Mouse (Mus musculus): ENCODE results near the gene Susd1. TPM values are rescaled to one million over a fixed set of nuclear protein-coding genes. Genes with fewer than 3 reads are reported as not detected.

Susd1 gene
- polyA plus RNA-seq, 1 experiment from 2014 or later, result 9.6 TPM

DNA sequence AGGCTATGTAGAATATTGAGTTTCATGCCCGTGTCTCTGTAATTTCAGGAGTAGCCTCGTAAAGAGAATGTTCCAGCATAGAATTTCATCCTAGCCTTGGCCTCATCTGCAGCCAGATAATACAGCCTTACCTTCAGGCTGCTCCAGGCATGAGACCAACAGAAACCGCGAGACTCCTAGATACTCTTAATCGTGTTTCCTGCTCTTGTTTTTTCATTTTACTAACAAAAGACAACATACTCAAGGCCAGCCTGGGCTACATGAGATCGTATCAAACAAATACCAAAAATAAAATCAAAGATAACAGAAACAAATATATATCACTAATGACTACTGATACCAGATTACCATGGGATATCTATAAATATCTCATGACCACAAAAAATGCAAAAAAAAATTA is 9.3 kb downstream of the Susd1 start:
- no peaks in the 10 kb centered on the region for H3K27me3 ChIP-seq
- H3K9me3 ChIP-seq (replicated peaks), result no peaks in the 10 kb centered on the region
- ATAC-seq (ENCODE audit: insufficient read depth), result no peak
- 43% methylated on average over 6 of the region's 6 CpGs for WGBS (ENCODE audit: insufficient replicate concordance)
- no peak overlapping the region for H3K9ac ChIP-seq
- no peak overlapping the region for H3K27ac ChIP-seq (replicated peaks)
- no peak overlapping the region for H3K4me3 ChIP-seq (replicated peaks)
- no peak overlapping the region for H3K4me2 ChIP-seq
- peaks cover 6% of the 10 kb centered on the region; the same call in 1 of the 2 replicates for H3K36me3 ChIP-seq (replicated peaks)
- H3K4me1 ChIP-seq (replicated peaks), result peaks cover 51% of the 10 kb centered on the region

DNA sequence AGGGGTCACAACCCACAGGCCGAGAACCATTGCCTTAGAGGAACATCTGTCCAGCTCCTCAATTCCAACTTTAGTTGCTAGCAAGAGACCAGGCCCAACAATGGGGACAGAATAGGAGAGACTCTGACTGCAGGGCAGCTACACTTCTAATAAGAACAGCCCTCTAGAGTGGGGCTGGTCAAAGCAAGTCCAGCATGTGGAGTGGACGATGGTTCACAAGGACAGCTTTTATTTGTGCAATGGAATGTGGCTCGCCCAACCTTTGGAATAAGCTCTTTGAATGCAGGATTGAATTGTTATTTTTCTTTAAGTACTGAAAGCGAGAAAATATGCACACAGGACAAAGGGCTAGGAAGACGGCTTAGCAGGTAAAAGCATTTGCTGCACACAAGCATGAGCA is 12.0 kb downstream of the Susd1 start:
- Histone ChIP-seq H3K4me3 (replicated peaks) (no peak overlapping the region), H3K4me2 (no peak overlapping the region), H3K9me3 (replicated peaks) (no peaks in the 10 kb centered on the region), H3K27ac (replicated peaks) (no peak overlapping the region), H3K4me1 (replicated peaks) (peaks cover 28% of the 10 kb centered on the region), H3K36me3 (replicated peaks) (peaks cover 6% of the 10 kb centered on the region; the same call in 1 of the 2 replicates), H3K27me3 (no peaks in the 10 kb centered on the region), H3K9ac (no peak overlapping the region)
- no peak for ATAC-seq (ENCODE audit: insufficient read depth)
- 75% methylated on average over 5 of the region's 5 CpGs for WGBS (ENCODE audit: insufficient replicate concordance)

DNA sequence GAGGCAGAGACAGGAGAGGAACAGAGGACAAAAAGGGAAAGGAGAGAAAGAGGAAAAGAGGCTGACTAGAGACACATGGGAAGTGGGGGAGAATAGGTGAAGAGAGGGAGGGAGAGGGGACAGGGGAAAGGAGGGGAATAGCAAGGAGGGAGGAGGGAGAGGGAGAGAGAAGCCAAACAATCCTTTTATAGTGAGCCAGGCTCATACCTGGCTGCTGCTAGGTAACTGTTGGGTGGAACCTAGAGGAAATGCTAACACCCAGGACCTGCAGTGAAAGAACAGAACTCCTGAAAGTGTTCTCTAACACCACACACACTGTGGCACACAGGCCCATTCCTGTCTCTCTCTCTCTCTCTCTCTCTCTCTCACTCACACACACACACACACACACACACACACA is 15.6 kb downstream of the Susd1 start:
- no peaks in the 10 kb centered on the region for H3K27me3 ChIP-seq
- no peak overlapping the region for H3K4me3 ChIP-seq (replicated peaks)
- no peak overlapping the region for H3K27ac ChIP-seq (replicated peaks)
- H3K9ac ChIP-seq, result no peak overlapping the region
- H3K9me3 ChIP-seq (replicated peaks), result no peaks in the 10 kb centered on the region
- H3K4me2 ChIP-seq, result no peak overlapping the region
- peaks cover 6% of the 10 kb centered on the region; the same call in 1 of the 2 replicates for H3K4me1 ChIP-seq (replicated peaks)
- peaks cover 12% of the 10 kb centered on the region; the same call in 1 of the 2 replicates for H3K36me3 ChIP-seq (replicated peaks)
- ATAC-seq (ENCODE audit: insufficient read depth), result no peak

DNA sequence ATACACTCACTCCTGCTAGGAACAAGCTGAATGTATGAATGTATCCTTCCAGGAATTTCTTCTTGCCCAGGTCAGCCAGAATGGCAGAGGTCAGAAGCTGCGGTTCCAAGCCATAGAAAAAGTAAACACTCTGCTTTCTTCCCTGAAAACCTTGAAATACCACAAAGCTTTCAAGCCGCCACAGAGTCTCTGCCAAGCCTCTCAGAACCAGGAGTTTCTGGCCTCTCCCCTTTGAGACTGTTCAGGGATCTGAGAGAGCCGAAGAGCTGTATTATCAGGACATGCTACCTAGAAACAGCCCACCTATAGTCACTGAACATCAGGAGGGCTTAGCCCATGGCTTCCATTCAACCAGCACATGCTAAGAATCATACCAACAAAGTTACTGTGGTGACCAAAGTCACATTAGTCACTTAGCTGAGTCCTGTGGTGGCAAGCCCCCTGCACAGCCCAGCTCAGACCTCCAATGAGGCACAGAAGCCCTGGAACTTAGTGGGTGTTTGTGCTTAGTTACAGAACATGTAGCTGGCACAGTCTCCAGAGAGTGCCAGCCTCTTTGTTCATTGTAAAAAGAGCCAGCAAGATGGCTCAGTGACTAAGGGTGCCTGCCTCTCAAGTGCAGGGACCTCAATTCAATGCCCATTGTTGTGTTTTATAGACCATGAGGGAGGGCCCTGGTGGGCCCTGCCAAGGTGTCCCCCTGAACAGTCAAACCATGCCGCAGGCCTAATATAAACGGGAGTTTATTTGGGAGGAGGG is 16.2 kb downstream of the Susd1 start:
- Histone ChIP-seq H3K9ac (no peak overlapping the region), H3K4me2 (no peak overlapping the region), H3K27me3 (no peaks in the 10 kb centered on the region), H3K4me1 (replicated peaks) (peaks cover 6% of the 10 kb centered on the region; the same call in 1 of the 2 replicates), H3K9me3 (replicated peaks) (no peaks in the 10 kb centered on the region), H3K36me3 (replicated peaks) (peaks cover 14% of the 10 kb centered on the region; the same call in 1 of the 2 replicates), H3K4me3 (replicated peaks) (no peak overlapping the region), H3K27ac (replicated peaks) (no peak overlapping the region)
- 66% methylated on average over 5 of the region's 5 CpGs for WGBS (ENCODE audit: insufficient replicate concordance)
- no peak for ATAC-seq (ENCODE audit: insufficient read depth)

DNA sequence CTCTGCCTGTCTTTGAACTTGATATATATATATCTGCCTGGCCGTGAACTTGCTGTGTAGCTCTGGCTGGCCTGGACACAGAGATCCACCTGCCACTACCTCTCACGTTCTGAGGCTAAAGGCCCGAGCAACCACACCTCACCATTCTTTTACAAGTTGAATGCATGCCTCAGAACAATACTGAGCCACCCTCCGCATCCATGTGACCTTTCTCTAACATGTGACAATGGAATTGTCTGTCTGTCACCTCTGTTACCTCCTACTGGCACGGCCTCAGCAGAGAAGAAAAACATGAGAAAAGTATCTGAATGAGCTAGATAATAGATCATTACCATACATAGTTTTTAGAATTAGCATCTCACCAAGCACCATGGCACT is 17.1 kb downstream of the Susd1 start:
- no peak overlapping the region for H3K4me2 ChIP-seq
- no peak for ATAC-seq (ENCODE audit: insufficient read depth)
- no peaks in the 10 kb centered on the region for H3K27me3 ChIP-seq
- peaks cover 2% of the 10 kb centered on the region; the same call in 1 of the 2 replicates for H3K4me1 ChIP-seq (replicated peaks)
- H3K9ac ChIP-seq, result no peak overlapping the region
- H3K9me3 ChIP-seq (replicated peaks), result no peaks in the 10 kb centered on the region
- no peak overlapping the region for H3K4me3 ChIP-seq (replicated peaks)
- no peak overlapping the region for H3K27ac ChIP-seq (replicated peaks)
- H3K36me3 ChIP-seq (replicated peaks), result peaks cover 15% of the 10 kb centered on the region; the same call in 1 of the 2 replicates
- 70% methylated on average over 5 of the region's 5 CpGs for WGBS (ENCODE audit: insufficient replicate concordance)

DNA sequence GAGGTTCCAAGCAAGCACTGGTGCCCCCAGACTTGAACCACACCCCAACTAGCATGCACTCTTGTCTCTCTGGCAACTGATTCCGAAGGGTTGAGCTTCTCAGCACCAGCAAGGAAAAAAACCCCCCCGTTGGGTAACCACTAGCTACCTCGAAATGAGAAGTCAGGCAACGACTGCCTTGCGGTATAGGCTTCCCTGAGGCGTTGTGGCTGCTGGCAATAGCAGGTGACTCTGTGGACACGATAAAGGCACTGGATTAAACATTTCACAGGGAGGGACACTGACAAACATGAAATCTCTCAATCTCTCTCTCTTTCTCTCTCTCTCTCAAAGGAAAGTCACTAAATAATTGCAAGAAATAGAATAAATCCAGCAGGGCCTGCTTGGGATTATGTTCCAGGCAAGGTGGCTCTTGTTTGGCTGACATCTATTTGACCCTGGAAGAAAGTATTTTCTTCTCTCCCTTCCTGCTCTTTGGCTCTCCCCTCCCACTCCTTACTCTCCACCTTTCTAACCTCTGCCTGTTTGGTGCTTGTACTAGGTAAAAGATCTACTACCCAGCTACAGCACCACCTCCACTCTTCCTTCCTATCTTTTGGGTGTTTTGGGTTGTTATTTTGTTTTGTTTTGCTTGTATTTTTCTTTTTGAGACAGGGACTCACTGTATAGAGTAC is 17.6 kb downstream of the Susd1 start:
- Histone ChIP-seq H3K36me3 (replicated peaks) (peaks cover 12% of the 10 kb centered on the region; the same call in 1 of the 2 replicates), H3K27ac (replicated peaks) (no peak overlapping the region), H3K4me1 (replicated peaks) (no peaks in the 10 kb centered on the region; the same call in 1 of the 2 replicates), H3K4me3 (replicated peaks) (no peak overlapping the region), H3K9me3 (replicated peaks) (no peaks in the 10 kb centered on the region), H3K4me2 (no peak overlapping the region), H3K9ac (no peak overlapping the region), H3K27me3 (no peaks in the 10 kb centered on the region)
- no peak for ATAC-seq (ENCODE audit: insufficient read depth)
- WGBS (ENCODE audit: insufficient replicate concordance), result 78% methylated on average over 7 of the region's 7 CpGs

DNA sequence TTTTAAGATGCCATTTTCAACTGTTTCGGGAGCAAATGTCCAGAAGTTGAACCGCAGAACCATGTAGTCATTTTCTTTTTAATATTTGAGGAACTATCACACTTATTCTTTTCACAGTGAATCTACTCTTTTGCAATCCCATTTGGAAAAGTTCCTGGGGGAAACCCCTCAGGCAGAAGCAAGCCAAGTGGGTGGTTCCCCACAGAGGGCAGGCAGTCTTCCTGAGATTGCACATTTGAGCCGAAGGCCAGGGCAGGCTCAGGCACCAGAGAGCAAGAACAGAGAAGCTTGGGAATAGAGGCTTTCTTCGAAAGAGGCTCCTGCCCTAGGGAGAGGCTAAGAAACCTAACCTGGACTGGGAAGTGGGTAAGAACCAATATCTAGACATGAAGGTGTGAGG is 19.2 kb downstream of the Susd1 start:
- ATAC-seq (ENCODE audit: insufficient read depth), result no peak
- Histone ChIP-seq H3K36me3 (replicated peaks) (peaks cover 12% of the 10 kb centered on the region; the same call in 1 of the 2 replicates), H3K4me3 (replicated peaks) (no peak overlapping the region), H3K4me2 (no peak overlapping the region), H3K9me3 (replicated peaks) (no peaks in the 10 kb centered on the region), H3K4me1 (replicated peaks) (no peaks in the 10 kb centered on the region; the same call in 1 of the 2 replicates), H3K27me3 (no peaks in the 10 kb centered on the region), H3K9ac (no peak overlapping the region), H3K27ac (replicated peaks) (no peak overlapping the region)
- WGBS (ENCODE audit: insufficient replicate concordance), result 78% methylated on average over 4 of the region's 4 CpGs

DNA sequence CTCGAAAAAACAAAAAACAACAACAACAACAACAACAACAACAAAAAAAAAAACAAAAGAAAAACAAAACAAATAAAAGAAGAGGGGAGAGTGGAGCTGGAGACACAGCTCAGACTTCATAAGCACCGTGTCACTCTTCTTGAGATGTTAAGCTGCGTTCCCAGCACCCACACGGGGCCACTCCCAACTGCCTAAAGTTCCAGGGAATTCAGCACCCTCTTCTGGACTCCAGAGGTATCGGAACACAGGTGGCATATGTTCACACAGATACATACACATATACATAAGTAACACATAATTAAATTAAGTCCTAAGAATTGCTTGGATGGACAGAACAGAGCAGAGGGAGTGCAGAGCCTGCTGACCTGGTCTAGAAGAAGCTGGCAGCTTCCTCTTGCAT is 25.0 kb downstream of the Susd1 start:
- Histone ChIP-seq H3K27ac (replicated peaks) (no peak overlapping the region), H3K4me1 (replicated peaks) (no peaks in the 10 kb centered on the region), H3K9ac (no peak overlapping the region), H3K9me3 (replicated peaks) (no peaks in the 10 kb centered on the region), H3K4me2 (no peak overlapping the region), H3K27me3 (no peaks in the 10 kb centered on the region), H3K36me3 (replicated peaks) (peaks cover 29% of the 10 kb centered on the region), H3K4me3 (replicated peaks) (no peak overlapping the region)
- ATAC-seq (ENCODE audit: insufficient read depth), result no peak
- WGBS (ENCODE audit: insufficient replicate concordance), result 84% methylated on average over 5 of the region's 5 CpGs

DNA sequence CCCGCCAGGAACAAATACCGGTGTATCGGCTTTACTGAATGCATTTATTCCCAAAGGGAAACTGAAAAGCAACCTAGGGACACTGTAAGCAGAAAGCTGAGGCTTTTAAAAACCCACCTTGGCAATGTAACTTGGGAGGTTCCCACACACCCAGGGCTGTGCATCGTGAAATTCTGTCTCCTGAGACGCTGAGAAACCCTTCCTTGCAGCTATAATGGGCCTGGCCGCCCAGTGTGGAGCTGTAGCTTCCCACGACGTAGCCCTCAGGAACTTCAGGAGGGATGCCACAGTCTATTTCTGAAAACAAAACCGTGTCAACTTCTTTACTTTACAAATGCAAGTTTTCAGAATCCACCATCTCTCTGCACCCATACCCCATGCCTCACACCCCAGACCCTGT is 27.3 kb downstream of the Susd1 start:
- no peak overlapping the region for H3K27ac ChIP-seq (replicated peaks)
- ATAC-seq (ENCODE audit: insufficient read depth), result no peak
- H3K9me3 ChIP-seq (replicated peaks), result no peaks in the 10 kb centered on the region
- H3K9ac ChIP-seq, result no peak overlapping the region
- H3K4me1 ChIP-seq (replicated peaks), result no peaks in the 10 kb centered on the region
- H3K4me3 ChIP-seq (replicated peaks), result no peak overlapping the region
- no peaks in the 10 kb centered on the region for H3K27me3 ChIP-seq
- no peak overlapping the region for H3K4me2 ChIP-seq
- WGBS (ENCODE audit: insufficient replicate concordance), result 83% methylated on average over 9 of the region's 9 CpGs
- H3K36me3 ChIP-seq (replicated peaks), result peaks cover 36% of the 10 kb centered on the region

DNA sequence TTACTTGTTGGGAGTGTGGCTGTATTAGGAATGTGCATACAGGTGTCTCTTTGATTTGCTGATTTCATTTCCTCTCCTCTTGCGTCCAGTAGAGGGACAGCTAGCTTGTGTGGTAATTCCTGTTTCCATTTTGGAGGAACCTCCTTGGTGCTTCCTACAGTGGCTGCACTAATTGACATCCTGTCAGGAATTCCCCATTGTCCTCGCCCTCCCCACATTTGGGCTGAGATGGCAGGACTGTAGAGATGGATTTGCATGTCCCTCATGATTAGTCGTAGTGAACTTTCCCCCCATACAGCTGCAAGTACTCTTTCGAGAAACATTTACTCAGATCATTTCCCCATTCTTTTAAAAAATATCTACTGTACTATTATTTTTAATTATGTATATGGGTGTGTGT is 30.7 kb downstream of the Susd1 start:
- Histone ChIP-seq H3K4me1 (replicated peaks) (no peaks in the 10 kb centered on the region), H3K9me3 (replicated peaks) (no peaks in the 10 kb centered on the region), H3K27me3 (no peaks in the 10 kb centered on the region), H3K4me2 (no peak overlapping the region), H3K4me3 (replicated peaks) (no peak overlapping the region), H3K27ac (replicated peaks) (no peak overlapping the region), H3K36me3 (replicated peaks) (peaks cover 36% of the 10 kb centered on the region), H3K9ac (no peak overlapping the region)
- WGBS (ENCODE audit: insufficient replicate concordance), result 69% methylated on average over 4 of the region's 4 CpGs
- no peak for ATAC-seq (ENCODE audit: insufficient read depth)

DNA sequence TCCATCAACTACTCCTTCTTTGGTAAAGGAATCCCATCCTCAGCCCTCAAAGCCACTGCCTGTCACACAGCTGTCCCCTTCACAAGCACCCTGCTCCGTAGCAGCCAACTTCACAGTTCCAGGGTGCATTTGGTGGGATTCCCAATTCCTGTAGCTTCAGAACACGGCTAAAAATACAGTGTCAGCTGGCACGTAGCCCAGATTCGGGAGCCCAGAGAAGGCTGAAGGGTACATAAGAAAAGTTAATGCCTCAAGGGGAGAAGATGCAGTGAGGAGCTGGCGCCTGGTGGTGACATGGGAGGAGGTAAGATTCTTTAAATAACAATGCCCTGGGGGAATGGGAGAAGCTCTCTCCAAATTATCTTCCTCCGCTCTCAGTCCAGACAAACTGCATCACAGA is 34.1 kb downstream of the Susd1 start:
- H3K9me3 ChIP-seq (replicated peaks), result no peaks in the 10 kb centered on the region
- H3K4me2 ChIP-seq, result no peak overlapping the region
- H3K36me3 ChIP-seq (replicated peaks), result peaks cover 35% of the 10 kb centered on the region
- H3K4me3 ChIP-seq (replicated peaks), result no peak overlapping the region
- WGBS (ENCODE audit: insufficient replicate concordance), result 71% methylated on average over 6 of the region's 6 CpGs
- ATAC-seq (ENCODE audit: insufficient read depth), result no peak
- H3K4me1 ChIP-seq (replicated peaks), result no peaks in the 10 kb centered on the region
- H3K27ac ChIP-seq (replicated peaks), result no peak overlapping the region
- H3K27me3 ChIP-seq, result no peaks in the 10 kb centered on the region
- no peak overlapping the region for H3K9ac ChIP-seq
